ENCODE assay signal across 16 mouse cellular contexts in genomic region chr4:41438931-41439330, GRCm38 (mm10).
"Had no signal": no experiment of that assay in that cellular context is flagged by ENCODE, and none has a peak within 500 bp of the region (broad histone marks: within the 10 kb centered on the region; RNA-seq: fewer than 3 reads in every experiment).

No protein-coding gene starts in this region.

- H3K36me3 ChIP-seq: neural tube, embryonic 13.5 days; neural tube, embryonic 15.5 days; stomach, embryonic 15.5 days had no signal

- H3K4me1 ChIP-seq: neural tube, embryonic 13.5 days; neural tube, embryonic 15.5 days; stomach, embryonic 15.5 days had no signal

- H3K27me3 ChIP-seq: neural tube, embryonic 13.5 days; neural tube, embryonic 15.5 days; stomach, embryonic 15.5 days had no signal

- H3K9ac ChIP-seq: neural tube, embryonic 13.5 days; neural tube, embryonic 15.5 days; stomach, embryonic 15.5 days had no signal

- H3K4me2 ChIP-seq: neural tube, embryonic 13.5 days; neural tube, embryonic 15.5 days; stomach, embryonic 15.5 days had no signal

- H3K4me3 ChIP-seq: neural tube, embryonic 13.5 days; neural tube, embryonic 15.5 days; stomach, embryonic 15.5 days had no signal

- H3K27ac ChIP-seq: neural tube, embryonic 13.5 days; neural tube, embryonic 15.5 days; stomach, embryonic 15.5 days; stomach, postnatal 0 days had no signal

- DNase-seq: retina, postnatal 1 day; right cerebral cortex, adult 18-20 months; right cerebral cortex, postnatal 14 days; right cerebral cortex, postnatal 25 days; right cerebral cortex, postnatal 4 days; spleen, adult 18-20 months; thymus, adult 18-20 months; thymus, adult 2 months; thymus, postnatal 14 days; thymus, postnatal 25 days; thymus, postnatal 36 days; thymus, postnatal 4 days had no signal

- H3K9me3 ChIP-seq: neural tube, embryonic 13.5 days; neural tube, embryonic 15.5 days; stomach, embryonic 15.5 days had no signal
